Mouse (Mus musculus): Measurements from ENCODE around the gene Abcg1. TPM values are rescaled to one million over a fixed set of nuclear protein-coding genes. Genes with fewer than 3 reads are reported as not detected.
A peak's percentile ranks its signal among the peaks of the same experiment; 100 is the strongest.

Abcg1 gene
- polyA plus RNA-seq, 1 experiment from 2014 or later: 11.9 TPM

GRCm38 (mm10) chr17:31058745-31059085 lies 1.2 kb downstream of the Abcg1 start:
- Histone ChIP-seq H3K9me3 (ENCODE audit: control insufficient read depth, low read length) (peaks cover 1% of the 10 kb centered on the region), H3K4me2 (ENCODE audit: low read depth, low read length) (peak overlapping the region; percentile 92), H3K36me3 (ENCODE audit: control insufficient read depth, insufficient read depth, low read length) (no peaks in the 10 kb centered on the region), H3K4me1 (ENCODE audit: control insufficient read depth, insufficient read depth, low read length) (peaks cover 9% of the 10 kb centered on the region; the same call in 1 of the 2 replicates), H3K4me3 (ENCODE audit: low read depth, low read length) (peak overlapping the region; percentile 58), H3K27me3 (replicated peaks; ENCODE audit: control insufficient read depth, insufficient read depth, low read length) (peaks cover 20% of the 10 kb centered on the region), H3K9ac (ENCODE audit: low read depth, low read length) (peak overlapping the region; percentile 60), H3K27ac (replicated peaks; ENCODE audit: low read depth, low read length) (no peak overlapping the region)
- 0 out of 2 replicates have a peak, but pooled peaks have one; percentile 8 for ATAC-seq (ENCODE audit: low read depth)
- WGBS: under 1% methylated on average over 13 of the region's 13 CpGs
- DNase-seq (ENCODE audit: low spot score): peak; percentile 82

DNA sequence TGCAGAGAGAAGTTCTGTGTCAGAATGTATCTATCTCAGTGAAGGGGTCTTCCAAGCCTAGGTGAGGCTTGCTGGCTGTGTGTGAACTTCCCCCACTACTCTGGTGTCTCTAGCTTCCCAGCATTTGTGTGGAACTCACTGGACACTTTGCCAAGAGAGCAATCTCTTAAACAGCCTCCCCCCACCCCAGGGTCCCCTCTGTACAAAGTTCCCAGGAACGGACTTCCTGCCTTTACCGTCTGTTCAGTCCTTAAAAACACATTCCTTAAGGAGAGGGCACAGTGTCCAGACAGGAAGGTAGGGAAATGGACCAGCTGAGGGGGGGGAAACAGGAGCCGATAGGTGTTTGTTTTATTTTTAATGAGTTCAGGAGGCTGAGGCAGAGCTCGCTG lies 2.7 kb downstream of the Abcg1 start:
- Histone ChIP-seq H3K27ac (replicated peaks; ENCODE audit: low read depth, low read length) (no peak overlapping the region), H3K4me2 (ENCODE audit: low read depth, low read length) (no peak overlapping the region), H3K9ac (ENCODE audit: low read depth, low read length) (no peak overlapping the region), H3K4me3 (ENCODE audit: low read depth, low read length) (no peak overlapping the region), H3K27me3 (replicated peaks; ENCODE audit: control insufficient read depth, insufficient read depth, low read length) (peaks cover 20% of the 10 kb centered on the region), H3K36me3 (ENCODE audit: control insufficient read depth, insufficient read depth, low read length) (no peaks in the 10 kb centered on the region), H3K4me1 (ENCODE audit: control insufficient read depth, insufficient read depth, low read length) (peaks cover 9% of the 10 kb centered on the region; the same call in 1 of the 2 replicates), H3K9me3 (ENCODE audit: control insufficient read depth, low read length) (no peaks in the 10 kb centered on the region)
- ATAC-seq (ENCODE audit: low read depth) (no peak), DNase-seq (ENCODE audit: low spot score) (no peak)
- 59% methylated on average over 4 of the region's 4 CpGs for WGBS

- DNase-seq (ENCODE audit: low spot score): no peak
- Histone ChIP-seq H3K9me3 (ENCODE audit: control insufficient read depth, low read length) (no peaks in the 10 kb centered on the region), H3K27ac (replicated peaks; ENCODE audit: low read depth, low read length) (no peak overlapping the region), H3K4me2 (ENCODE audit: low read depth, low read length) (no peak overlapping the region), H3K4me1 (ENCODE audit: control insufficient read depth, insufficient read depth, low read length) (peaks cover 9% of the 10 kb centered on the region; the same call in 1 of the 2 replicates), H3K9ac (ENCODE audit: low read depth, low read length) (no peak overlapping the region), H3K36me3 (ENCODE audit: control insufficient read depth, insufficient read depth, low read length) (no peaks in the 10 kb centered on the region), H3K27me3 (replicated peaks; ENCODE audit: control insufficient read depth, insufficient read depth, low read length) (peaks cover 20% of the 10 kb centered on the region), H3K4me3 (ENCODE audit: low read depth, low read length) (no peak overlapping the region)
- no peak for ATAC-seq (ENCODE audit: low read depth)
- 54% methylated on average over 13 of the region's 13 CpGs for WGBS
Observed at GRCm38 (mm10) chr17:31060588-31061345, 3.3 kb downstream of the Abcg1 start.

DNA sequence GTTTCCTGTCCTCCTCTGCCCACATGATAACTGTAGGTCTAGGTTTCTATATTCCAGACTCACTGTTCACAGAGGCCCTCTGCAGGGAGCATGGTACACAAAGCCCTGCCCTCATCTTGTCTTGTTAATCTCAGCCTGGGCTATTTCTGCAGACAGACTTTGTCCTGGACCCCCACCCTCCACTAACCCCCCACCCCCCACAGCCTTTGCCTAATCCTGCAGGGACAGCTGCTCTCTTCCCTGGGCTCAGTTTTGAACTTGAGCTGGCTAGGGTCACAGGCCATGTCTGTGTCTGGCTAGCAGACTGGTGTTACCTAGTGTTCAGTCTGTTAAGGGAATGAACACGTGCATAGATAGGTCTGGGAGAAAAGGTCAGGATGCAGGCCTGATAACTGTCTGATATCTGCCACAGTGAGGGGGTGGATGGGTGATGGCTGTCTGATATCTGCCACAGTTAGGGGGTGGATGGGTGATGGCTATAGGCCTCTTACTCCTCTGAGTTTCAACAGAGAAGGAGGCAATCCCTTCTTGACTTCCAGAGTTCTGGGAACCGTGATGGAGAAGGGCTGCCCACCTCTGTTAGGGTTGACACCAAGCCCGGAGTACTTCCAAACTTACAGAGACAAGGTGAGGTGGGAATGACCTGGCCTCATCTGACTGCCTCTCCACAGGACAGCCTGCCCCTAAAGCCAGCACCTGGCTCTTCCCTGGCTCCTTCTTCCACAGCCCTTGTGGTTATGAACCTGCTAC lies 4.0 kb downstream of the Abcg1 start:
- Histone ChIP-seq H3K4me3 (ENCODE audit: low read depth, low read length) (no peak overlapping the region), H3K27me3 (replicated peaks; ENCODE audit: control insufficient read depth, insufficient read depth, low read length) (peaks cover 20% of the 10 kb centered on the region), H3K9me3 (ENCODE audit: control insufficient read depth, low read length) (no peaks in the 10 kb centered on the region), H3K36me3 (ENCODE audit: control insufficient read depth, insufficient read depth, low read length) (no peaks in the 10 kb centered on the region), H3K4me1 (ENCODE audit: control insufficient read depth, insufficient read depth, low read length) (peaks cover 11% of the 10 kb centered on the region), H3K9ac (ENCODE audit: low read depth, low read length) (no peak overlapping the region), H3K4me2 (ENCODE audit: low read depth, low read length) (no peak overlapping the region), H3K27ac (replicated peaks; ENCODE audit: low read depth, low read length) (no peak overlapping the region)
- no peak for ATAC-seq (ENCODE audit: low read depth)
- no peak for DNase-seq (ENCODE audit: low spot score)
- 60% methylated on average over 3 of the region's 3 CpGs for WGBS

- ATAC-seq (ENCODE audit: low read depth) (peak; percentile 41; the same call in 1 of the 2 replicates), DNase-seq (ENCODE audit: low spot score) (peak; percentile 74)
Observed at GRCm38 (mm10) chr17:31066058-31066457, 8.6 kb downstream of the Abcg1 start.

GRCm38 (mm10) chr17:31067051-31067450 lies 9.6 kb downstream of the Abcg1 start:
- WGBS: 67% methylated on average over 11 of the region's 11 CpGs
- Histone ChIP-seq H3K36me3 (ENCODE audit: control insufficient read depth, insufficient read depth, low read length) (no peaks in the 10 kb centered on the region), H3K27me3 (replicated peaks; ENCODE audit: control insufficient read depth, insufficient read depth, low read length) (no peaks in the 10 kb centered on the region), H3K9ac (ENCODE audit: low read depth, low read length) (no peak overlapping the region), H3K4me2 (ENCODE audit: low read depth, low read length) (no peak overlapping the region), H3K4me3 (ENCODE audit: low read depth, low read length) (no peak overlapping the region), H3K27ac (replicated peaks; ENCODE audit: low read depth, low read length) (no peak overlapping the region), H3K9me3 (ENCODE audit: control insufficient read depth, low read length) (no peaks in the 10 kb centered on the region), H3K4me1 (ENCODE audit: control insufficient read depth, insufficient read depth, low read length) (peaks cover 27% of the 10 kb centered on the region)
- DNase-seq (ENCODE audit: low spot score): peak; percentile 65
- peak; percentile 20; the same call in 1 of the 2 replicates for ATAC-seq (ENCODE audit: low read depth)

More at GRCm38 (mm10) chr17:31066058-31066457, 8.6 kb downstream of the Abcg1 start:
- Histone ChIP-seq H3K27ac (replicated peaks; ENCODE audit: low read depth, low read length) (peak overlapping the region; percentile 52), H3K27me3 (replicated peaks; ENCODE audit: control insufficient read depth, insufficient read depth, low read length) (no peaks in the 10 kb centered on the region), H3K4me2 (ENCODE audit: low read depth, low read length) (no peak overlapping the region), H3K9me3 (ENCODE audit: control insufficient read depth, low read length) (no peaks in the 10 kb centered on the region), H3K36me3 (ENCODE audit: control insufficient read depth, insufficient read depth, low read length) (no peaks in the 10 kb centered on the region), H3K4me1 (ENCODE audit: control insufficient read depth, insufficient read depth, low read length) (peaks cover 17% of the 10 kb centered on the region), H3K9ac (ENCODE audit: low read depth, low read length) (no peak overlapping the region), H3K4me3 (ENCODE audit: low read depth, low read length) (no peak overlapping the region)
- WGBS: 26% methylated on average over 6 of the region's 6 CpGs

GRCm38 (mm10) chr17:31069121-31069520 lies 11.6 kb downstream of the Abcg1 start:
- ATAC-seq (ENCODE audit: low read depth) (no peak), DNase-seq (ENCODE audit: low spot score) (no peak)
- Histone ChIP-seq H3K4me3 (ENCODE audit: low read depth, low read length) (no peak overlapping the region), H3K27ac (replicated peaks; ENCODE audit: low read depth, low read length) (no peak overlapping the region), H3K9ac (ENCODE audit: low read depth, low read length) (no peak overlapping the region), H3K4me2 (ENCODE audit: low read depth, low read length) (no peak overlapping the region), H3K9me3 (ENCODE audit: control insufficient read depth, low read length) (no peaks in the 10 kb centered on the region), H3K36me3 (ENCODE audit: control insufficient read depth, insufficient read depth, low read length) (no peaks in the 10 kb centered on the region), H3K27me3 (replicated peaks; ENCODE audit: control insufficient read depth, insufficient read depth, low read length) (no peaks in the 10 kb centered on the region), H3K4me1 (ENCODE audit: control insufficient read depth, insufficient read depth, low read length) (peaks cover 48% of the 10 kb centered on the region)
- 59% methylated on average over 6 of the region's 6 CpGs for WGBS

GRCm38 (mm10) chr17:31069845-31070244 lies 12.4 kb downstream of the Abcg1 start:
- Histone ChIP-seq H3K9ac (ENCODE audit: low read depth, low read length) (no peak overlapping the region), H3K9me3 (ENCODE audit: control insufficient read depth, low read length) (no peaks in the 10 kb centered on the region), H3K27me3 (replicated peaks; ENCODE audit: control insufficient read depth, insufficient read depth, low read length) (no peaks in the 10 kb centered on the region), H3K27ac (replicated peaks; ENCODE audit: low read depth, low read length) (no peak overlapping the region), H3K4me3 (ENCODE audit: low read depth, low read length) (no peak overlapping the region), H3K4me2 (ENCODE audit: low read depth, low read length) (no peak overlapping the region), H3K36me3 (ENCODE audit: control insufficient read depth, insufficient read depth, low read length) (no peaks in the 10 kb centered on the region), H3K4me1 (ENCODE audit: control insufficient read depth, insufficient read depth, low read length) (peaks cover 55% of the 10 kb centered on the region)
- DNase-seq (ENCODE audit: low spot score) (no peak), ATAC-seq (ENCODE audit: low read depth) (no peak)
- 90% methylated on average over 4 of the region's 4 CpGs for WGBS
